Comparison of ENCODE assay signal across 8 mouse cellular contexts in the genomic region with DNA sequence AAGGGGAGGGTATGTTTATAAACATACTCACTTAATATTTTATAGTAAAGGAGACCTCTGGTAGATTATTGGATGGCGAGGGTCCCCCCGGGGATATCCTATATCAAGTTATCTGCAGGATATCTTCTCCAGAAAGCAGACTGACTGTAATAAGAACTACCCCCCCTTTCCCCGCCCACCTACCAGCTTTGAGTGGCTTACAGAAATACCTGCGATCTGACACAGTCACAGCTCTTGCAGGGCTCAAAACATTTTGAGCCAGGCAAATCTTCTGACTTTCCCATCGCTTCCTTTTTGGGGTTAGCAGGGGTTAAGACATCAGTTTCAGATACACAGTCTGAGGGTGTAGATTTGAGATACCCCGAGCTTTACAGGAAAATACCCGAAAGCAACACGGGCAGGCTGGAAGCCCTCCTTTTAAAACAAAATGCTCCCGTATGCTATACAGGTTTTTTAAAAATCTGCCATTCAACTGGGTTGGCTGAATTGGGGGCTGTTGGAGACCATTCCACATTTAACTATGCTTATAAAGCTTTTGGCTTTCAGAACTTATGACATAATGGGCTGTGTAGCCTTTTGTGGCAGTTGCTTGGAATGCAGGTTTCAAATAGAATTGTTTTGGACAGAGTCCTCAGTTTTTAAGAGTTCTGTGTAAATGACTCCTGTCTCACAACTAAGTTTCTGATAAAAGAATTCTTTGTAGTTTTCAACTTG. TPM values are rescaled to one million over a fixed set of nuclear protein-coding genes. Genes with fewer than 3 reads are reported as not detected.
A peak's percentile ranks its signal among the peaks of the same experiment; 100 is the strongest.
DNase-seq lines count a peak whose midpoint lies in the region; ATAC-seq and TF ChIP-seq lines count a peak whose summit lies in the region.

No protein-coding gene starts in this region.

- TF ChIP-seq CTCF in left cerebral cortex, adult 2 months (IDR thresholded peaks at IDR 0.05): no peak

- H3K4me3 ChIP-seq in left cerebral cortex, adult 2 months: peak overlapping the region; percentile 72
- peak overlapping the region; percentile 89 for H3K4me3 ChIP-seq in embryonic facial prominence, embryonic 12.5 days
- H3K4me3 ChIP-seq in hindbrain, embryonic 16.5 days (ENCODE audit: low read length): peak overlapping the region; percentile 83
- peak overlapping the region; percentile 76 for H3K4me3 ChIP-seq in midbrain, embryonic 11.5 days (ENCODE audit: low read depth, low read length)

- intact Hi-C loops in left cerebral cortex, adult 2 months (cut with DNase I): loop anchor here (5.0 kb wide), 3 partner anchors 40 to 280 kb away; no protein-coding TSS in a partner anchor
- intact Hi-C loops in left cerebral cortex, postnatal 14 days (cut with DNase I): loop anchor here (5.0 to 10.0 kb wide), 3 partner anchors 115 to 203 kb away; no protein-coding TSS in a partner anchor

- no peak for ATAC-seq in embryonic facial prominence, embryonic 12.5 days (ENCODE audit: insufficient number of reproducible peaks, insufficient read depth, low FRiP score, low TSS enrichment)
- ATAC-seq in hindbrain, embryonic 16.5 days: no peak
- no peak for ATAC-seq in midbrain, embryonic 11.5 days (ENCODE audit: low FRiP score)
- no peak for ATAC-seq in erythroblast, adult 5-6 weeks (replicated peaks; ENCODE audit: low FRiP score, poor library complexity, severe bottlenecking)

- H3K9me3 ChIP-seq in embryonic facial prominence, embryonic 12.5 days: no peaks in the 10 kb centered on the region
- H3K9me3 ChIP-seq in hindbrain, embryonic 16.5 days (ENCODE audit: control insufficient read depth, low read length): no peaks in the 10 kb centered on the region
- H3K9me3 ChIP-seq in midbrain, embryonic 11.5 days (ENCODE audit: control insufficient read depth, low read length): no peaks in the 10 kb centered on the region

- 4% methylated on average over 9 of the region's 9 CpGs for WGBS in embryonic facial prominence, embryonic 12.5 days
- 33% methylated on average over 9 of the region's 9 CpGs for WGBS in hindbrain, embryonic 16.5 days
- WGBS in midbrain, embryonic 11.5 days: 40% methylated on average over 9 of the region's 9 CpGs

- peaks cover 40% of the 10 kb centered on the region for H3K4me1 ChIP-seq in embryonic facial prominence, embryonic 12.5 days
- peaks cover 12% of the 10 kb centered on the region for H3K4me1 ChIP-seq in hindbrain, embryonic 16.5 days (ENCODE audit: control insufficient read depth, insufficient read depth, low read depth, low read length)
- H3K4me1 ChIP-seq in midbrain, embryonic 11.5 days (ENCODE audit: control insufficient read depth, insufficient read depth, low read length): peaks cover 14% of the 10 kb centered on the region

- H3K27ac ChIP-seq in left cerebral cortex, adult 2 months: peak overlapping the region; percentile 100; the same call in 1 of the 2 replicates
- H3K27ac ChIP-seq in embryonic facial prominence, embryonic 12.5 days: peak overlapping the region; percentile 99
- no peak overlapping the region for H3K27ac ChIP-seq in hindbrain, embryonic 16.5 days (ENCODE audit: low read depth, low read length)
- no peak overlapping the region for H3K27ac ChIP-seq in midbrain, embryonic 11.5 days (ENCODE audit: low read depth, low read length)

- no peaks in the 10 kb centered on the region for H3K36me3 ChIP-seq in embryonic facial prominence, embryonic 12.5 days
- H3K36me3 ChIP-seq in hindbrain, embryonic 16.5 days (ENCODE audit: control insufficient read depth, insufficient read depth, low read length): no peaks in the 10 kb centered on the region
- no peaks in the 10 kb centered on the region for H3K36me3 ChIP-seq in midbrain, embryonic 11.5 days (ENCODE audit: control insufficient read depth, insufficient read depth, low read length)

- H3K27me3 ChIP-seq in embryonic facial prominence, embryonic 12.5 days: no peaks in the 10 kb centered on the region
- no peaks in the 10 kb centered on the region for H3K27me3 ChIP-seq in hindbrain, embryonic 16.5 days (replicated peaks; ENCODE audit: control insufficient read depth, insufficient read depth, low read length)
- no peaks in the 10 kb centered on the region for H3K27me3 ChIP-seq in midbrain, embryonic 11.5 days (ENCODE audit: control insufficient read depth, insufficient read depth, low read length)

- peak overlapping the region; percentile 76 for H3K4me2 ChIP-seq in embryonic facial prominence, embryonic 12.5 days (replicated peaks)
- H3K4me2 ChIP-seq in hindbrain, embryonic 16.5 days (ENCODE audit: low read length): peak overlapping the region; percentile 66
- H3K4me2 ChIP-seq in midbrain, embryonic 11.5 days: peak overlapping the region; percentile 80

- DNase-seq in left cerebral cortex, adult 2 months (ENCODE audit: extremely low spot score in 1 of 2, low spot score in 2 of 2): no peak
- no peak for DNase-seq in left cerebral cortex, postnatal 14 days (ENCODE audit: low spot score in 2 of 2)
- peak; percentile 88 for DNase-seq in midbrain, embryonic 11.5 days (ENCODE audit: low spot score, missing footprints)
- no peak for DNase-seq in layer of hippocampus, postnatal 25 days (ENCODE audit: extremely low spot score in 1 of 2, low spot score in 1 of 2)
- no peak for DNase-seq in layer of hippocampus, adult 11-12 months (ENCODE audit: low spot score)

- H3K9ac ChIP-seq in embryonic facial prominence, embryonic 12.5 days: peak overlapping the region; percentile 92; the same call in 1 of the 2 replicates
- H3K9ac ChIP-seq in hindbrain, embryonic 16.5 days (ENCODE audit: low read depth, low read length): peak overlapping the region; percentile 38
- no peak overlapping the region for H3K9ac ChIP-seq in midbrain, embryonic 11.5 days (ENCODE audit: low read length)

RNA-seq across cellular contexts. Expression of gene Frmd6, which starts 2.0 kb away (rescaled TPM):
- 10 to 100 TPM; 47.7 to 62.4 TPM for total RNA-seq in left cerebral cortex, adult 2 months (2021)
- total RNA-seq in left cerebral cortex, postnatal 14 days (2021): 10 to 100 TPM; 20.8 to 28.5 TPM
- polyA plus RNA-seq in embryonic facial prominence, embryonic 12.5 days (2016; fragmentation: Nextera tagmentation; extraction: Ambion mirVana): 74.5 and 81.3 TPM in 2 replicates
- 6.9 and 10.1 TPM in 2 replicates for polyA plus RNA-seq in hindbrain, embryonic 16.5 days (2015; fragmentation: Nextera tagmentation; extraction: Ambion mirVana)
- 15.9 and 20.1 TPM in 2 replicates for polyA plus RNA-seq in midbrain, embryonic 11.5 days (2014; fragmentation: Nextera tagmentation; extraction: Ambion mirVana)
- 10 to 100 TPM; 15.4 to 16.8 TPM for total RNA-seq in layer of hippocampus, postnatal 25 days (2021)
- total RNA-seq in erythroblast, adult 5-6 weeks (2015; ENCODE audit: low replicate concordance): 0.19 and 1.3 TPM in 2 replicates
- total RNA-seq in erythroblast, adult 5-6 weeks (2017; ENCODE audit: low replicate concordance): 0.60 and 1.5 TPM in 2 replicates

Comparison
In these comparisons a context has a peak if more than half of its experiments do, and no peak if none do; other contexts are left out.
1. H3K27ac ChIP-seq: peak in left cerebral cortex, adult 2 months (single experiment) and embryonic facial prominence, embryonic 12.5 days (single experiment); none in hindbrain, embryonic 16.5 days (single experiment) and midbrain, embryonic 11.5 days (single experiment).
2. RNA of gene Frmd6, which starts 2.0 kb away (total RNA-seq): 47.7 to 62.4 TPM in left cerebral cortex, adult 2 months, 20.8 to 28.5 TPM in left cerebral cortex, postnatal 14 days and 15.4 to 16.8 TPM in layer of hippocampus, postnatal 25 days; 0.19 to 1.5 TPM in erythroblast, adult 5-6 weeks; every median in the first group is over 4 times any median in the second.
3. Peak in every context shown above with its lines, with median percentiles within 50 percentile points of each other: H3K4me3 ChIP-seq and H3K4me2 ChIP-seq.